Comparison of ENCODE assay signal across 8 mouse cellular contexts in the genomic region with DNA sequence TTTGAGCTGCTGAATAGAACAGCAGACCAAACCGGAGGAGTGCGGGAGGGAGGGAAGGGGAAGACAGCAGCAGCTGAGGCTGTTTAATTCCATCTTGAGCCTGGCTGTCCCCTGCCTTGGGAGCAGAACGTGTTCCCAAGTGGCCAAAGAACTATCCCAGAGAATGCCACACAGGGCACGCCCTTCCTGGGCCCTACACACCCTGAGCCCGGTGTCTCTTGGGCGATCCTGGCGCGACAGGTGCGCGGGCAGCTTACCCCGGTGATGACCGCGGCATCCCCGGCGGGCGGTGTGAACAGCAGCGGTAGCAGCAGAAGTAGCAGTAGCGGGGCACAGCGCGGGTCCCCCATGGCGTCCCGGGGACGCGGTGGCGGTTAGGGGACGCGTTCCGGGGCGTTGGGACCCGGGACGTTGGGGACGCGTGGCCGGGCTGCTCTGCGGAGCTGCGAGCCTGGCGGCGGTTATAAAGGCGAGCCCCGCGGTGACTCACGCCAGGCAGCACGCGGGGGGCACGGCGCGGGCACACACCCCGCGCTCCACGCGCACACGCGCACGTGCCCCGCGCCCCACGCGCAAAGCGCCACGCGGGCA. TPM values are rescaled to one million over a fixed set of nuclear protein-coding genes. Genes with fewer than 3 reads are reported as not detected.
DNase-seq lines count a peak whose midpoint lies in the region; ATAC-seq lines count a peak whose summit lies in the region.

A gene (minus strand): TSS at position 422 of the 591 bp plus-strand sequence.

- WGBS in hindbrain, embryonic 13.5 days = 1% methylated on average over 58 of the region's 61 CpGs

- peak; percentile 11 to 13 for DNase-seq in cerebellum, postnatal 14 days
- DNase-seq in cerebellum, adult 8-10 months = no peak
- peak; percentile 24 for DNase-seq in urinary bladder, adult 2 months (ENCODE audit: low spot score)
- DNase-seq in urinary bladder, postnatal 25 days (ENCODE audit: low spot score) = no peak
- peak; percentile 8 for DNase-seq in testis, postnatal 14 days (ENCODE audit: low spot score)
- no peak for DNase-seq in left cerebral cortex, adult 9 months (ENCODE audit: low spot score in 2 of 2)

- no peak within 1 kb of the TSS for H3K27ac ChIP-seq in hindbrain, embryonic 13.5 days

- no peaks in the 10 kb centered on the region for H3K9me3 ChIP-seq in hindbrain, embryonic 13.5 days
- H3K9me3 ChIP-seq in megakaryocyte, embryonic 14.5 days = no peaks in the 10 kb centered on the region

- H3K4me2 ChIP-seq in hindbrain, embryonic 13.5 days = peak within 1 kb of the TSS; percentile 91

- peaks cover 82% of the 10 kb centered on the region for H3K27me3 ChIP-seq in hindbrain, embryonic 13.5 days
- H3K27me3 ChIP-seq in megakaryocyte, embryonic 14.5 days (replicated peaks) = peaks cover 55% of the 10 kb centered on the region

- peak within 1 kb of the TSS; percentile 51 for H3K4me3 ChIP-seq in hindbrain, embryonic 13.5 days
- H3K4me3 ChIP-seq in megakaryocyte, embryonic 14.5 days (replicated peaks) = peak within 1 kb of the TSS; percentile 82

- peak; percentile 39; the same call in 1 of the 2 replicates for ATAC-seq in hindbrain, embryonic 13.5 days (ENCODE audit: low FRiP score)

- H3K4me1 ChIP-seq in hindbrain, embryonic 13.5 days (replicated peaks) = peaks cover 18% of the 10 kb centered on the region
- H3K4me1 ChIP-seq in megakaryocyte, embryonic 14.5 days = peaks cover 28% of the 10 kb centered on the region

- peak within 1 kb of the TSS; percentile 74 for H3K9ac ChIP-seq in hindbrain, embryonic 13.5 days

- H3K36me3 ChIP-seq in hindbrain, embryonic 13.5 days = no peaks in the 10 kb centered on the region
- no peaks in the 10 kb centered on the region for H3K36me3 ChIP-seq in megakaryocyte, embryonic 14.5 days (replicated peaks; ENCODE audit: low read length)

RNA-seq across cellular contexts. Expression of the gene that starts here (rescaled TPM):
- polyA plus RNA-seq in urinary bladder, adult 2 months (2012; rRNA removed) = not detected in 2 replicates
- polyA plus RNA-seq in hindbrain, embryonic 13.5 days (2015; fragmentation: Nextera tagmentation; extraction: Ambion mirVana) = 0.12 and 0.26 TPM in 2 replicates
- polyA plus RNA-seq in megakaryocyte, embryonic 14.5 days (2012; ENCODE audit: insufficient read depth, low replicate concordance) = 0.46 TPM in 1 of 2 replicates, not detected in the other

Comparison
In these comparisons a context has a peak if more than half of its experiments do, and no peak if none do; other contexts are left out.
1. DNase-seq: peak in cerebellum, postnatal 14 days (2 of 2) and testis, postnatal 14 days (single experiment); none in cerebellum, adult 8-10 months (single experiment), urinary bladder, postnatal 25 days (single experiment) and left cerebral cortex, adult 9 months (0 of 2).
2. Peak in DNase-seq in urinary bladder, adult 2 months; RNA of the gene not detected or under 1 TPM.
3. Peak in ATAC-seq, H3K4me3 ChIP-seq, H3K9ac ChIP-seq and H3K4me2 ChIP-seq in hindbrain, embryonic 13.5 days; RNA of the gene not detected or under 1 TPM.